Mouse (Mus musculus) brain, adult 2 months (tissue): Measurements from ENCODE around the gene Vmn1r41.

Experiments used
- DNase-seq: peaks from one replicate; pipeline ENCODE4 v3.0.0; 2011; ENCODE audit warnings: low read depth, low spot score

Vmn1r41 gene

DNA sequence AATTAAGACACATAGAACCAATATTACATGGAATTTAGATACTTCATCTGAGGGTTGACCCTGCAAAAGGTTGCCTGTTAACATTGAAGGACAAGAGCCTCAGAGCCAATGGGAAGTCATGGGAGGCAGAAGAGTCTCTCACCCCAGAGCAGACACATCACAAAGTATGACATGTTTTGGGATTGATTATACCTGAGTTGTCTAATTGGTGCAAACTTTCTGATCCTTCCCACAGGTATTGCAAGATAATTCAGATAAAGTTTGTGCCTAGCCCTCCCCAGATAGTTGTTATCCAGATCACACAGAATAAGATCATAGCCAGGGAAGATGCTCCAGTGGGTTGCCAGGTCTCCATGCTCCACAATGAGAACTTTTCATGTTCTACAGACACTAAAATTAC is at the start of gene Vmn1r41:
TSS of gene Vmn1r41 (plus strand) at position 301 of the 400 bp plus-strand sequence.
- DNase-seq: no peak

DNA sequence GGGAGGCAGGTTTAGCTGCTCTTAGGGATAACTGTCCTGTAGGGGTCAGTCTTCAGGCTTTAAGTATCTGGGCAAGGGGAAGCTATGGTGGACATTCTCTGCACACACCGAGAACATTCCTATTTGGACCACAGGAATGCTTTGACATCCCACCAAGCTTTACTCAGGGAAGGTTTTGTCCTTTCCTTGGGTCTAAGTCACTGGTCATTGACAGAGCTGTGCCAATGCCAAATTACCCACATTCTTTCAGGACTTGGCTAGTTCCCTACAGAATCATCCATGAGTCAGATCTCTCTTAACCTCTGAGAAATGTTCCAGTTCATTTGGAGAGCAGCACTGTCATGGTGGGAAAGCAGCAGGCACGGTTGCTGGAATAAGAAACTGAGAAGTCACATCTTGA is 33.9 kb upstream of the Vmn1r41 start:
- no peak for DNase-seq

DNA sequence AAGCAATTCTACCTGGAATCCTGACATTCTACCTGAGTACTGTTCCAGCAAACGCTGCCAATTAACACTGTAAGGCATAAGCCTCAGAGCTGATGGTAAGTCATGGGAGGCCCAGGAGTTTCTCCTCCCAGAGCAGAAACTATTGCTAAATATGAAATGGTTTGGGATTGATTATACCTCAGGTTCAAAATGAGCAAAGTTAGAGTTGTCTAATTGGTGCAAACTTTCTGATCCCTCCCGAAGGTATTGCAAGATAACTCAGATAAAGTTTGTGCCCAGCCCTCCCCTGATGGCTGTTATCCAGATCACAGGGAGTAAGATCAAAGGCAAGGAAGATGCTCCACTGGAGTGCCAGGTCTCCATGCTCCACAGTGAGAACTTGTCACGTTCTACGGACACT is 33.3 kb upstream of the Vmn1r41 start, which contains the start of gene Vmn1r40:
TSS of gene Vmn1r40 (plus strand) at position 301 of the 400 bp plus-strand sequence.
- no peak for DNase-seq

DNA sequence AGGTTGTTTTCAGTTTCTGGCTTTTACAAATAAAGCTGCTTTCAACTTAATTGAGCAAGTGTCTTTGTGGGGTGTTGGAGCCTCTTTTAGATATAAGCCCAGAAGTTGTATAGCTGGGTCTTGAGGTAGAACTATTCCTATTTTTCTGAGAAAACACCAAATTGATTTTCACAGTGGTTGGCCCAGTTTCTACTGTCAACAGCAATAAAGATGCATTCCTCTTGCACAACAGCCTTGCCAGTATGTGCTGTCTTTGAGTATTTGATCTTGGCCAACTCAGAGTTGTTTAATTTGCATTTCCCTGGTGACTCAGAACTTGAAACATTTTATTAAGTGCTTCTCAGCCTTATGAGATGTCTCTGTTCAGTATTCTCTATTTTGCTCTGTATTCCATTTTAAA is 22.5 kb upstream of the Vmn1r41 start:
- peak; percentile 2 for DNase-seq

DNA sequence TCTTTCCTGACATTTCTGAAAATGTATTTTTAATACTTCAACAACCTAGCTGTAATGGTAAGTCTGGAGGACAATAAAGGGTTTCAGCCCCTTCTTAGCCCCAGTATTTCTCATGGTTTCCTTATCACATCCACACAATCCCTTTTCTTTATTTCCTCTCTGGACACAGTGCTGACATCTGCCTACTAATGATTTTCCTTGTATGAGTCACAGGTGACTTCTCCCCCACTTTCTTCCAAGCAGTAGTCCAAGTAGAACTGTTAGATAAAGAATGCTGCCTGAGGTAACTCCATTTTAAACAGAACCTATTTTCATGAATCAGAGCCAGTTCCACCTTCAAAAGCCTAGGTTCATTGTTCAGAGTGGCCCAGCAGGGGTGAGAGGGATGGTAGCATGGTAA is 2.2 kb downstream of the Vmn1r41 start:
- no peak for DNase-seq

DNA sequence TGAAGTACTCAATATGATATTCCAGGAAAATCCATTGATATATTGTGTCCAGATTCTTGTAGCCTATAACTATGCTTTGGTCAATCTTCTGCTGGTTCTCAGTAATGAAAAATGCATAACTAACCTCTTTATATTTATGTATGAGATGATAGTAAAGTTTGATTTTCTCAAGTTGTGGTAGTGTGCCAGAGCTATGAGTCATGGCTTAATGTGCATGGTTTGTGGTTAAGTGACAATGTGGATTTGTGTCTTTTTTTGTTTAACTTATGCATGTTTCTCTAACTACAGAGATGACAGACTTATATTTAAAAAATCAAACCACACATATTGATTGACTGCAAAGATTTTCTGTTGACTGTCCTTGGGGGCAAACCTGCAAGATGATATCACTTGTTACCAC is 49.7 kb downstream of the Vmn1r41 start:
- DNase-seq: peak; percentile 2
